Mouse (Mus musculus): Measurements from ENCODE around the gene Morc1.

DNA sequence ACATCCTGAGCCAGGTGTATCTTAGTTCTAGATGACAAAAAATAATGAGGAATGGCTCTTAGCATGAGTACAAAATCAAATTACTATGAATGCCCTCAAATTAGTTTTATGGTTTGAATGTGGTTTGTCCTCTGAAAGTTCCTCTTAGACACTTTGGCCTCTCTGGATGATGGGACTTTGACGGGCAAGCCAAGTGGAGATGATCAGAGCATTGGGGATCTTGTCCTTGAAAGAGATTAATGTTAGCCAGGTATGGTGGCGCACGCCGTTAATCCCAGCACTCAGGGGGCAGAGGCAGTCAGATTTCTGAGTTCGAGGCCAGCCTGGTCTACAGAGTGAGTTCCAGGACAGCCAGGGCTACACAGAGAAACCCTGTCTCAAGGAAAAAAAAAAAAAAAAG lies 13.6 kb downstream of the Morc1 start:
- TF ChIP-seq CTCF (IDR thresholded peaks at IDR 0.05; ENCODE audit: borderline replicate concordance, insufficient read depth, low read length) (no peak), POLR2A (IDR thresholded peaks at IDR 0.05; ENCODE audit: low read depth, low read length) (no peak)

Data from embryonic fibroblast, embryonic 13.5 days (primary cell).